Mouse (Mus musculus): ENCODE data around the gene Slc9a5. TPM values are rescaled to one million over a fixed set of nuclear protein-coding genes. Genes with fewer than 3 reads are reported as not detected.

Slc9a5 gene
- polyA plus RNA-seq, 1 experiment from 2014 or later, result 7.2 TPM

DNA sequence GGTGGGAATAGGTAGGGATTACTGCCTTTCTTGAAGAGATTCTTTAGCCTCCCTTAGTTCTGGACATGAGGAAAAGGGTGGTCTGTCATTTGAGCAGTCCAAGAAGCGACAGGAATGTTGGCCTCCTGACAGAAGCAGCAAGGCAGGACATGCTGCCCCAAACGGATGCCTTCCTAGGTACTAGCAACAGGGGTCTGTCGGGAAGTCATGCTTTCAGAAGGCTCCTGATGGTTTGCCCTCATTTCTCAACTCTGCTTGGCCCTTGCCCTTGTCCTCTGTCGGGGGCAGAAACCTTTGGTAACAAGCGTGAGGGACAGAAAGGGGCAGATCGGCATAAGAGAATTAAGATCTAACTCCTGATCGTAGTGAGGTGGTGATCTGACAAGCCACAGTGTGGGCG lies 38.5 kb upstream of the Slc9a5 start:
- Histone ChIP-seq H3K27me3 (no peaks in the 10 kb centered on the region), H3K4me3 (no peak overlapping the region), H3K36me3 (peaks cover 59% of the 10 kb centered on the region), H3K27ac (no peak overlapping the region), H3K9ac (no peak overlapping the region), H3K4me1 (peaks cover 14% of the 10 kb centered on the region), H3K4me2 (no peak overlapping the region), H3K9me3 (no peaks in the 10 kb centered on the region)
- WGBS, result 78% methylated on average over 8 of the region's 8 CpGs
- no peak for ATAC-seq (ENCODE audit: borderline replicate concordance, extremely low read depth, low FRiP score, low TSS enrichment)

DNA sequence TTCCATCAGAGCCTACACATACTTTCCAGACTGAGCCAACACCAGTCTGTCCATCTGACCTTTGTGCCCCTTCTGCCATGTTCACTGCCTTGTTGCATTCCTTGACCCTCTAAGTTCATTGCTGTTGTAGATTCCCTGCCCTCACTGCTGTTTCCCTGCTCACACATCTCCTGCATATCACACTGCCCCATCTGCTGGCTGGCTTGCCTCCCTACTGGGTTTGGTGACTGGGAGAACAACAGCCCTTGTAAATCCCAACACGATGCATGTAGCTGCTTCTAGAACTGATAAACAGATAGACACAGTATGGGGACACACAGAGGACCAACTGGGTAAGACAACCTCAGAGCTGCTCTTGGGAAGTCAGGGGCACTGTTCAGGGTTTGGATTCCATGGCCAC lies 36.9 kb upstream of the Slc9a5 start:
- Histone ChIP-seq H3K4me2 (no peak overlapping the region), H3K27ac (no peak overlapping the region), H3K4me3 (no peak overlapping the region), H3K9me3 (no peaks in the 10 kb centered on the region), H3K27me3 (no peaks in the 10 kb centered on the region), H3K9ac (no peak overlapping the region), H3K36me3 (peaks cover 65% of the 10 kb centered on the region), H3K4me1 (0 out of 2 replicates have a peak, but pooled peaks cover 3% of the 10 kb centered on the region)
- WGBS, result 82% methylated on average over 1 of the region's 1 CpGs
- ATAC-seq (ENCODE audit: borderline replicate concordance, extremely low read depth, low FRiP score, low TSS enrichment), result no peak

DNA sequence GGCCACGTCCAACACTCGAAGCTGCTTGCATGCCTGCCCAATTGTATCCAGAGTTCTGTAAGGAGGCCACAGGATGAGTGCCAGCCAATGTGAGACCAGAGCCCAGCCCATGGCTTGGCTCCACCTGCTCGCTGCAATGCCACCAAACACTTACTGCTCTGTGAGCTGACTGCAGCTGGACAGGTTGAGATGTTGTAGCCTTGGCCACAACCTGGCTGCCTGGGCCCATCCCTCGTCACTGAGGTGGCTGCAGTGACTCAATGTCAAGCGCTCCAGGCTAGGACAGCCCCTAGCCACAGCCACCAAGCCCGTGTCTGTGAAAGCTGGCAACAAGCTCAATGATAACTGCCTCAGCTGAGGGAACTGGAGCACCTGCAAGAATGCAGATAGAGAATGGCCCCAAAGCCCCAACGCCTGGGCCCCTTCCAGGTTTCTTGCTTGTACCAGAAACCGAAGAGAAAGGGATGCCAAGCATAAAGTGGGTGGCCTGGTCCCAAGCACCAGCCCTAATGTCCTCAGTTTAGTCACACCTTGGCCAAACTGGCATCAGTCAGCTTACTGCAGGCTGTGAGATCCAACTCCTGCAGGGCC lies 35.7 kb upstream of the Slc9a5 start:
- H3K4me1 ChIP-seq, result 0 out of 2 replicates have a peak, but pooled peaks cover 3% of the 10 kb centered on the region
- H3K27ac ChIP-seq, result no peak overlapping the region
- no peak overlapping the region for H3K4me3 ChIP-seq
- H3K9ac ChIP-seq, result no peak overlapping the region
- no peak overlapping the region for H3K4me2 ChIP-seq
- no peaks in the 10 kb centered on the region for H3K9me3 ChIP-seq
- peaks cover 55% of the 10 kb centered on the region for H3K36me3 ChIP-seq
- no peaks in the 10 kb centered on the region for H3K27me3 ChIP-seq
- 86% methylated on average over 8 of the region's 8 CpGs for WGBS
- no peak for ATAC-seq (ENCODE audit: borderline replicate concordance, extremely low read depth, low FRiP score, low TSS enrichment)

DNA sequence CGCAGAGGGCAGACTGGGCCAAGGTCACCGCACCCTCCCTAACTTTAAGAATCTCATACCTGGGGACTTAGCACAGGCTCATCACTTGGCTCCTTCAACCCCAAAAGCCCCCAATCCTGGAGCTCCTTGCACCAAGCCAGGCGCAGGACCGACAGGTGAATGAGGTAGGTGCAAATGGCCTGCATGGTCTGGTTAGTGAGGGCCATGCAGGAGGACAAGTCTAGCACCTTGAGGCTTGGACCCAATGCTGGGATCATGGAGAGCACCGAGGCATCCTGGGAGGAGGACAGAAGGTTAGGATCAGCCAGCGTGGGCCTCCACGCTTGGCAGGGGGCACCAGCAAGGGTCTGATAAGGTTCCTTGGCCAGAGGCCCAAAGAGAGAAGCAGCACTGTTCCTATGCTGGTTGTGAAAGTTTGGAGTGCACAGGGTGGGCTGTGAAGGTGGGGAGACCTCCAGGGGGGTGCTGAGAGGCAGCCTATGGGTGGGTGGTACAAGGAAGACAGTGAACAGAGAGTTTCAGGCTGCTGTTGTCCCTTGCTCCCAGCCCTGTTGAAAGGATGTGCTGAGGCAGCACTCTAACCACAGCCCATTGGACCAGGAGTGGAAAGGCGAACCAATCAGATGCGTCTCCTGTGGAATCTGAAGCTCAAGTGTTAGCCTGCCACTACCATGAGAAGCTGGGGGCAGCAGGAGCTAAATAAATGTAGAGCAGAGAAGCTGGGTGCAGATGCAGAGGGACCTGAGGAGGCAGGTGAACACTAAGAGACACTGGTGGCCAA lies 34.8 kb upstream of the Slc9a5 start:
- Histone ChIP-seq H3K9me3 (no peaks in the 10 kb centered on the region), H3K4me2 (no peak overlapping the region), H3K36me3 (peaks cover 57% of the 10 kb centered on the region), H3K4me3 (no peak overlapping the region), H3K9ac (no peak overlapping the region), H3K27ac (no peak overlapping the region), H3K27me3 (no peaks in the 10 kb centered on the region), H3K4me1 (0 out of 2 replicates have a peak, but pooled peaks cover 10% of the 10 kb centered on the region)
- 71% methylated on average over 9 of the region's 9 CpGs for WGBS
- ATAC-seq (ENCODE audit: borderline replicate concordance, extremely low read depth, low FRiP score, low TSS enrichment), result no peak

DNA sequence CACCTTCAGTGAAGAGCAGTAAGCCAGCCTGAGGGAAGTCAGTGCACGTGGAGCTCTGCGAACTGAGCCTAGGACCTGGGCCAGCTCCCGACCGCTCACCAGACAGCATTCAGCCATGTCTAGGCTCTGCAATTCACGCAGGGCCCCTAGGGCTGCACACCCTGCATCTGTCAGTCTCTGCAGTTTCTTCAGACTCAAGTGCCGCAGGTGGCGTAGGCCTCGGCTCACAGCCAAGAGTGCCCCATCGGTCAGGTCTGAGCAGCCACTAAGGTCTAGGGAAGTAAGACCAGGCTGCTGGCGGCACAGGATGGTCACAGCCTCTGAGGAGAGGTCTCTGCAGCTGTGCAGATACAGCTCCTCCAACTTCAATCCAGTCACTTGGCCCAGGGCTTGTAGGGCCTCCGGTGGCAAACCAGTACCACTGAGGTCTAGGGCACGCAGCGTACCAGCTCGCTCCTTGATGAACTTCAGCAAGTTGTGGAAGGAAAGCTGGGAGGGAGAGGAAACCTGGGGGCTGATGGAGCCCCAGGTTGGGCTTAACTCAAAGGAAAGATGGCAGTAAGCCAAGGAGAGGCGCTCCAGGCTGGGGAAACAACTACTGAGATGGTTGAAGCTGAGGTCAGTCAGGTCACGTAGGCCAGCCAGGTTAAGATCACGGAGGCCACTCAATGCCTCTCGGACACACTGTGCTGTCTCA lies 33.4 kb upstream of the Slc9a5 start:
- Histone ChIP-seq H3K27ac (no peak overlapping the region), H3K4me2 (no peak overlapping the region), H3K36me3 (peaks cover 46% of the 10 kb centered on the region), H3K4me1 (0 out of 2 replicates have a peak, but pooled peaks cover 11% of the 10 kb centered on the region), H3K27me3 (no peaks in the 10 kb centered on the region), H3K9me3 (no peaks in the 10 kb centered on the region), H3K9ac (no peak overlapping the region), H3K4me3 (no peak overlapping the region)
- no peak for ATAC-seq (ENCODE audit: borderline replicate concordance, extremely low read depth, low FRiP score, low TSS enrichment)
- 84% methylated on average over 18 of the region's 18 CpGs for WGBS

DNA sequence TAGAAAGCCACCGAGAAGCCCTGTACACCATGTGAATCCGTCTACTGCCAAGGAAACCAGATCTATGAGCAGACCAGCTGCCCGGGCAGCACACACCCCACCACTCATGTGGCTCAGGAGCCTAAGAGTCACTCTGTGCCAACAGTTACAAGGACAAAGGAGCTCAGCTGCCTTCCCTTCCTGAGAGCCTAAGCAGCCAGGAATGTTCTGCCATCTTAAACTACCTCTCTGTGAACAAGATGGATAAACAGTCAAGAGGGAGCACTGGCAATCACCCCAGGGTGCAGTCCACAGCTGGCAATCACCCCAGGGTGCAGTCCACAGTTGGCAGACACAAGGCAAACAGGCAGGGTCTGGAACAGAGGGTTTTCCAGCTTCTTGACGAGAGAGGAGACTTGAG lies 30.7 kb upstream of the Slc9a5 start:
- Histone ChIP-seq H3K4me3 (no peak overlapping the region), H3K4me1 (0 out of 2 replicates have a peak, but pooled peaks cover 11% of the 10 kb centered on the region), H3K9me3 (no peaks in the 10 kb centered on the region), H3K9ac (no peak overlapping the region), H3K4me2 (no peak overlapping the region), H3K27ac (peak overlapping the region; percentile 67), H3K36me3 (peaks cover 34% of the 10 kb centered on the region), H3K27me3 (no peaks in the 10 kb centered on the region)
- 74% methylated on average over 4 of the region's 4 CpGs for WGBS
- ATAC-seq (ENCODE audit: borderline replicate concordance, extremely low read depth, low FRiP score, low TSS enrichment), result 0 out of 2 replicates have a peak, but pooled peaks have one; percentile 12

DNA sequence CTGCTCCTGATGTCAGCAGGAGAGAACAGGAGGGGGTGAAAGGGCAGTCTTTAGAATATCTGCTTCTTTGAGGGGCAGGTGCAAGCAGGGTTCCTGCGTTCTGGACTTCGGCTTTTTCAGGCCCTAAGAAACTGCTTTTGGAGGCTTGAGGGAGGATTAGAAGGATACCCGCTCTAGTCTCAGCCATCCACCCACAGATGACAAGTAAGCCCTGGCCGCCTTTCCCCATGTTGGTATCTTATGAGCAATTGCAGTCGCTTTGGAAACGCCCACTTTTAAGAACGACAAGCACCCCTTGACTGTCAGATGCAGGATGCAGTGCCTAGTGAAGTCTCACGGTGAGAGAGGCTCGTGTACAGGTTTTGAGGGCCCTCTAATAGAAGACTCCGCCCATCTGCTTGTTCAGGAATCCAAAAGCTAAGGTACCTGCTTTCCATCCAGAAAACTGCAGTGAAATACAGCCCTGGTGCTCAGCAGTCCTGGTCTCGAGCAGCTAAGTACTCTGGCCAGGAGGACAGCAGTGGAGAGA lies 29.9 kb upstream of the Slc9a5 start:
- peak; percentile 23; the same call in 1 of the 2 replicates for ATAC-seq (ENCODE audit: borderline replicate concordance, extremely low read depth, low FRiP score, low TSS enrichment)
- 0 out of 2 replicates have a peak, but pooled peaks cover 11% of the 10 kb centered on the region for H3K4me1 ChIP-seq
- 68% methylated on average over 11 of the region's 11 CpGs for WGBS
- no peak overlapping the region for H3K9ac ChIP-seq
- no peaks in the 10 kb centered on the region for H3K9me3 ChIP-seq
- H3K36me3 ChIP-seq, result peaks cover 26% of the 10 kb centered on the region
- H3K27ac ChIP-seq, result peak overlapping the region; percentile 67
- H3K27me3 ChIP-seq, result no peaks in the 10 kb centered on the region
- no peak overlapping the region for H3K4me2 ChIP-seq
- H3K4me3 ChIP-seq, result no peak overlapping the region

DNA sequence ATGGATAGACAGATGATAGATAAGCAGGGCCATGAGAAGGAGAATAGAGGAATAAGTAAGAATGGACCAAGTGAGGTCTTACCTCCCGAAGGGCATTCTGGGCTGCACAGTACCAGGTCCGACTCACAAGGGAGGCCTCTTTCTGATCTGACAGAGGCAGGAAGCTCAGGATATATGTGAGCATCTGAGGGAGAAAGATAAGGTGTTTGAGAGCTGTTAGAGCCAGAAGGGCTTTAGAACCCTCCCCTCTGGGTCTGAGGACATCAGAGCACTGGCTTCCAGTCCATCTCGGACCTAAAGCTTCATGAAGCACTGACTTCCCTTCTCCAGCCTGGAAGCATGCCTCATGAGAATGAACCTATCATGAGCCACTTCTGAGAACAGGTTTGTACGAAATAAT lies 25.5 kb upstream of the Slc9a5 start:
- WGBS, result 82% methylated on average over 4 of the region's 4 CpGs

DNA sequence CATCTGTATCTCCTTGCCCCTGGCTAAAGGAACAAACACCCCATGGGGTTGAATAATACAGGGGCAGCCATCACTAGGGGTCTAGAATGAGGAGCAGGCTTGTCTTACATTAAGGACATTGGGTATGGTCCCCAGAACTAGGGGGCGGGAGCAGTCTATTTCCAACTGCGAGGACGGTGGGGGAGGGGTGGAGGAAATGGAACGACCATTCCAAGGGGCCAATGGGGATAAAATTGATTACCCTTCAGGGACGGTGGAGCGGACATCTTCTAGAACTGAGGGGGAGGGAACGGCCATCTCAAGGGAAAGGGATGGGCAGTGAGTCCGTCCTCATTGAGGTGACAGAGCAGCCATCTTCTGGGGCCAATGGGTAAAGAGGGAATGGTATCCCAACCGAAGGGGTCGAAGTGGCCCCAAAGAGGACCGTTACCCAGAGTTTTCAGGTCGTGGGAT lies 23.0 kb upstream of the Slc9a5 start:
- peak overlapping the region; percentile 83 for H3K9ac ChIP-seq
- H3K4me2 ChIP-seq, result peak overlapping the region; percentile 75
- no peaks in the 10 kb centered on the region for H3K9me3 ChIP-seq
- peak overlapping the region; percentile 76 for H3K27ac ChIP-seq
- ATAC-seq (ENCODE audit: borderline replicate concordance, extremely low read depth, low FRiP score, low TSS enrichment), result peak; percentile 36; the same call in 1 of the 2 replicates
- H3K27me3 ChIP-seq, result no peaks in the 10 kb centered on the region
- 0% methylated on average over 12 of the region's 12 CpGs for WGBS
- H3K36me3 ChIP-seq, result peaks cover 33% of the 10 kb centered on the region
- H3K4me3 ChIP-seq, result peak overlapping the region; percentile 80
- H3K4me1 ChIP-seq, result peaks cover 26% of the 10 kb centered on the region

More for the DNA sequence above, 25.5 kb upstream of the Slc9a5 start:
- no peak overlapping the region for H3K4me3 ChIP-seq
- H3K4me2 ChIP-seq, result no peak overlapping the region
- no peaks in the 10 kb centered on the region for H3K9me3 ChIP-seq
- peaks cover 31% of the 10 kb centered on the region for H3K4me1 ChIP-seq
- no peak for ATAC-seq (ENCODE audit: borderline replicate concordance, extremely low read depth, low FRiP score, low TSS enrichment)
- no peaks in the 10 kb centered on the region for H3K27me3 ChIP-seq
- H3K9ac ChIP-seq, result no peak overlapping the region
- no peak overlapping the region for H3K27ac ChIP-seq
- peaks cover 15% of the 10 kb centered on the region for H3K36me3 ChIP-seq

DNA sequence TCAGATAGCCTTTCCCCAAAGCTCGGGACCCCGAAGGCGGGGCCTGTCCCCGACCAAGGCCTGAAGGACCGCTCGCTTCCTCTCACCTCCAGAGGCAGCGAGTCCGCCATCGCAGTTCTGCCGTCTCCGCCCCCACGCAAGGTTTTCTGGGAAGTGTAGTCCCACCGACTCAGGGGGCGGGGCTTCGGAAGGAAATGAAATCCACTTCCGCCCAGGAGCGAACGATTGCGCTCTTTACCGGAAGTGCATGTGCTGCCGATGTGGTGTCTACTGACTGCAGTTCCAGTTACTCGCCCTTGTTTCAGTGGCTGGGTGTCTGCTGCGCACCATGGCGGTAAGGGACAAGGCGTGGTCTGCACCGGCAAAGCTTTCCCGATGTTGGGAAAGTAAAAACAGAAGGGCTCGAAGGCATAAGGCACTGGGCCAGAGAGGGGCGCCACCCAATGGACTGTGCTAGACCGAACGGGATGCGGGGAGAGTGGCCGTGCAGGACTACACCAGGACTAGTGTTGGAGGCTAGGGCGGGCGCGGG lies 22.4 kb upstream of the Slc9a5 start, which contains the start of the genes Lrrc29 and Tmem208:
Lrrc29 (minus strand) TSS at position 138 of the 532 bp plus-strand sequence.
Tmem208 (plus strand) TSS at position 214 of the 532 bp plus-strand sequence.
- Histone ChIP-seq H3K27ac (peak within 1 kb of the TSS; percentile 93), H3K4me3 (peak within 1 kb of the TSS; percentile 80)

DNA sequence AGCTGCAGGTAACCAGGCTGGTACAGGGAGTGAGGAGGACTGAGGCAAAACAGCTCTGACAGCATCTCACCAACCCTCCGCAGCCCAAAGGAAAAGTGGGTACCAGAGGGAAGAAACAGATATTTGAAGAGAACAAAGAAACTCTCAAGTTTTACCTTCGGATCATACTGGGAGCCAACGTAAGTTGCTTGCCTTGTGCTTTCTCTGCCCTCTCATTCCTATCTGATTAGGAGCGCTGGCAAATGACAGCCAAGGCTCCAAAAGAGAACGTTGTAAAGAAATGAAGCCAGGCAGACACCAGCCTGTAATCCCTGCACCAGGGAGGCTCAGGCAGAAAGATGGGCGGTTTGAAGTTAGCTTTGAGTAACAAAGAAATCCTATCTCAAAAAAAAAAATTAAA lies 21.7 kb upstream of the Slc9a5 start:
- 21% methylated on average over 6 of the region's 6 CpGs for WGBS
- Histone ChIP-seq H3K36me3 (peaks cover 46% of the 10 kb centered on the region), H3K4me1 (peaks cover 26% of the 10 kb centered on the region), H3K9ac (peak overlapping the region; percentile 83), H3K4me3 (peak overlapping the region; percentile 80), H3K9me3 (no peaks in the 10 kb centered on the region), H3K27me3 (no peaks in the 10 kb centered on the region), H3K27ac (peak overlapping the region; percentile 93), H3K4me2 (peak overlapping the region; percentile 75)
- no peak for ATAC-seq (ENCODE audit: borderline replicate concordance, extremely low read depth, low FRiP score, low TSS enrichment)

More for the DNA sequence above, 22.4 kb upstream of the Slc9a5 start, which contains the start of the genes Lrrc29 and Tmem208:
- WGBS, result under 1% methylated on average over 36 of the region's 36 CpGs
- Histone ChIP-seq H3K9me3 (no peaks in the 10 kb centered on the region), H3K36me3 (peaks cover 38% of the 10 kb centered on the region), H3K9ac (peak within 1 kb of the TSS; percentile 83), H3K27me3 (no peaks in the 10 kb centered on the region), H3K4me1 (peaks cover 26% of the 10 kb centered on the region), H3K4me2 (peak within 1 kb of the TSS; percentile 75)
- ATAC-seq (ENCODE audit: borderline replicate concordance, extremely low read depth, low FRiP score, low TSS enrichment), result peak; percentile 90

Measured in lung, embryonic 15.5 days (tissue).